Mouse (Mus musculus) lung, adult 2 months (tissue): ENCODE results near the gene Gm20388. TPM values are rescaled to one million over a fixed set of nuclear protein-coding genes. Genes with fewer than 3 reads are reported as not detected.

ENCODE experiments used
- DNase-seq: peaks from one replicate; pipeline ENCODE4 v3.0.0; 2022
- H3K4me1 ChIP-seq: fragments of 200-500 bp; 2 replicates; pipeline ENCODE4 v1.6.1; 2011; ENCODE audit warnings: low read length; ENCODE audit not compliant: control insufficient read depth, insufficient read depth
- H3K4me3 ChIP-seq: fragments of 200-500 bp; replicated peaks from 2 replicates; pipeline ENCODE3; 2011; ENCODE audit warnings: low read depth, mild to moderate bottlenecking, control low read depth, low read length; ENCODE audit errors: extremely low read depth
- CTCF ChIP-seq: fragments of 200-500 bp; IDR thresholded peaks from 2 replicates; pipeline ENCODE4 v1.5.1; 2011; ENCODE audit warnings: mild to moderate bottlenecking, low read length, control low read depth; ENCODE audit not compliant: insufficient read depth
- POLR2A ChIP-seq: fragments of 200-500 bp; IDR thresholded peaks from 2 replicates; pipeline ENCODE4 v1.6.1; 2011; ENCODE audit warnings: low read depth, mild to moderate bottlenecking, control low read depth, low read length, borderline replicate concordance; ENCODE audit errors: extremely low read depth
- WGBS: fragments of 180-500 bp; shearing (Covaris S2); methylation state at CpG from one replicate; pipeline ENCODE4 v1.1.7; 2018; 5-methylcytosine and 5-hydroxymethylcytosine counted together
- polyA plus RNA-seq: library from polyadenylated mRNA; depleted of rRNA; stranded (reverse); fragments of >200 nt; gene quantifications from 2 replicates; pipeline ENCODE4 v1.2.3, GENCODE M21; 2012

Gm20388 gene
- polyA plus RNA-seq, 1 experiment = 67.8 TPM

GRCm38 (mm10) chr8:122849152-122849910, 2938.7 kb downstream of the Gm20388 start:
- 72% methylated on average over 11 of the region's 11 CpGs for WGBS
- no peak for TF ChIP-seq CTCF
- no peaks in the 10 kb centered on the region for H3K4me1 ChIP-seq
- no peak overlapping the region for H3K4me3 ChIP-seq
- DNase-seq = no peak

- Histone ChIP-seq H3K4me3 (no peak overlapping the region), H3K4me1 (no peaks in the 10 kb centered on the region)
- no peak for DNase-seq
- 61% methylated on average over 3 of the region's 3 CpGs for WGBS
- TF ChIP-seq CTCF (no peak), POLR2A (no peak)
Observed at GRCm38 (mm10) chr8:122850641-122851240, 2940.1 kb downstream of the Gm20388 start.

- no peak for TF ChIP-seq CTCF
- no peak for TF ChIP-seq POLR2A
- DNase-seq = no peak
- 70% methylated on average over 12 of the region's 12 CpGs for WGBS
- Histone ChIP-seq H3K4me1 (no peaks in the 10 kb centered on the region), H3K4me3 (no peak overlapping the region)
Observed at GRCm38 (mm10) chr8:122851692-122852545, 2941.3 kb downstream of the Gm20388 start.

- 55% methylated on average over 1 of the region's 1 CpGs for WGBS
- no peak for DNase-seq
- TF ChIP-seq POLR2A = no peak
- no peak for TF ChIP-seq CTCF
- Histone ChIP-seq H3K4me3 (no peak overlapping the region), H3K4me1 (no peaks in the 10 kb centered on the region)
Observed at GRCm38 (mm10) chr8:122852546-122852905, 2941.9 kb downstream of the Gm20388 start.

DNA sequence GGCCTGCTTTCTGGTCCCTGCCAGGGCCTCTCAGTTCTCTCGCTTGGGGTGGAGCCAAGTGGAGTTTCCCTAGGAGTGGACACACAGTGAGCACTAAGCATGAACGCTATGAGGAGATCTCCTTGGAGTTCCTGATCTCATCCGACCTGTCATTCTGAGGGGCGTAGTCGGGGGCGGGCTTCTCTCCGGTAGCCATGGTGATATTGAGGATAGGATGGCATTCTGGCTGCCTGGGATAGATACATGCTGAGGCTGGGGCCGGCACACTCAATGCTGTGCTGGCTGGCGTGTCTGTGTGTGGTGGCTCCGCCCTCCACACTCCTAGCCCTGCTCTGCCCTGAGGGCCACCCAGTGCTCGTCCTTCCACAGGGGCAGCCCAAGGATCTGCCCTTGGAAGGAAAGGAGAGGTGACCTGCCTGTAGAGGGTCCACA, 2942.7 kb downstream of the Gm20388 start:
- 24% methylated on average over 11 of the region's 11 CpGs for WGBS
- Histone ChIP-seq H3K4me1 (no peaks in the 10 kb centered on the region), H3K4me3 (no peak overlapping the region)
- DNase-seq = no peak
- TF ChIP-seq CTCF (no peak), POLR2A (no peak)

DNA sequence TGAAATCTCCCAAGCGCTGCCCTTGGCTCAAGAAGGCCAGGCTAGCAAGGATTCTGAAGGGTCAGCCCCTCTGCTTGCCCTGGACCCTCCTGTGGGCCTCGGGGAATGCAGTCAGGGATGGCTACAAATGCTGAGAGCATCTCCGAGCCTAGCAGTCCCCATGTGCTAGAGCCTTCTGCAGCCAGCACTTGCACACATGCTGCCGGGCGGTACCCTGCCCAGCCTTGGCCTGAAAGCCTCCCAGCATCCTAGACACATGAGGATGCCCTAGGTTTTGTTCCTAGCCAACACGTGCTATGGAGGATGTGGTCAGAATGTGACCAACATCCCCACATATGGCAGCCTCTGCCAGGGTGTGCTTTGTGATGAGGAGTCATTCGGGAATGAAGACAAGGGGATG, 2943.7 kb downstream of the Gm20388 start:
- no peak for TF ChIP-seq CTCF
- TF ChIP-seq POLR2A = no peak
- no peak overlapping the region for H3K4me3 ChIP-seq
- 65% methylated on average over 7 of the region's 7 CpGs for WGBS
- H3K4me1 ChIP-seq = no peaks in the 10 kb centered on the region
- DNase-seq = no peak

- no peak for TF ChIP-seq POLR2A
- TF ChIP-seq CTCF = no peak
- no peak overlapping the region for H3K4me3 ChIP-seq
- DNase-seq = no peak
- 71% methylated on average over 4 of the region's 4 CpGs for WGBS
- no peaks in the 10 kb centered on the region for H3K4me1 ChIP-seq
Observed at GRCm38 (mm10) chr8:122855123-122855522, 2944.5 kb downstream of the Gm20388 start.

DNA sequence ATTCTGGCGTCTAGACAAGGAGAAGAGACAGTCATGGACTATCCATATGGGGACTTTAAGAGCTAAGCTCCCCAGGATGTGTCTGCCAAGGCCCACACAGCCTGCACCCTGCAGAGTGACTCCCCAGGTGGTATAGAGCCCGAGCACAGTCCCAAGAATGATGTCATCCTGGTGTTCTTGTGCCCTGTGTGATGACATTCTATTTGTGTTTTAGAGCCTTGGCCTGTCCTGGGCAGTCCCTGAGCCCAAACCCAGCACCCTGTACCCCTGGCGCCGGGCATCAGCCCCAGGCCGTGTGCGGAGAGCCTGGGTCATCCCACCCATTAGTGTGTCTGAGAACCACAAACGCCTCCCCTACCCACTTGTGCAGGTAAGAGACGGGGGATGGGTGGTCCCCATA, 2945.6 kb downstream of the Gm20388 start:
- no peak for DNase-seq
- no peak overlapping the region for H3K4me3 ChIP-seq
- no peak for TF ChIP-seq CTCF
- no peak for TF ChIP-seq POLR2A
- H3K4me1 ChIP-seq = no peaks in the 10 kb centered on the region
- WGBS = 77% methylated on average over 8 of the region's 8 CpGs

DNA sequence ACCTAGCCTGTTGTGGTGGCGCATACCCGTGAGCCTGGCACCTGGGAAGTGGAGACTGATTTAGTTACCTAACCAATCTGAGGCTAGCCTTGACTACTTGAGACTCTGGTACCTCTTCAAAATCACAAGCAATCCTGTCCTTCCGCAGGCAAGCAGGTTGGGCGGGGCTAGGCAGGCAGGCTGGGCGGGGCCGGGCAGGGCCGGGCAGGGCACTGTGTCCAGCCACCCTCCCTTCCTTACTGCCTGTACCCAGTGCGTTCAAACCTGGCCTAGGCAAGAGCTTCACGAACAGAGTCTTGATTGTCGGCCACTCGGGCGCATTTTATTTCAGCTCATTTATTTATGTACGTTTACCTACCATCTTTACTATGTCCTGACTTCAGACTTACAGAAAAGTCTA, 2949.2 kb downstream of the Gm20388 start:
- no peaks in the 10 kb centered on the region for H3K4me1 ChIP-seq
- WGBS = 62% methylated on average over 13 of the region's 13 CpGs

More for the DNA sequence above, 2949.2 kb downstream of the Gm20388 start:
- no peak for DNase-seq
- no peak for TF ChIP-seq CTCF
- no peak overlapping the region for H3K4me3 ChIP-seq
